17 mouse cellular contexts compared by ENCODE assay signal in genomic region chr12:33411580-33412151, GRCm38 (mm10). TPM values are rescaled to one million over a fixed set of nuclear protein-coding genes. Genes with fewer than 3 reads are reported as not detected.
DNase-seq lines count a peak whose midpoint lies in the region; ATAC-seq and TF ChIP-seq lines count a peak whose summit lies in the region.
"Had no signal": no experiment of that assay in that cellular context is flagged by ENCODE, and none has a peak within 500 bp of the region (broad histone marks: within the 10 kb centered on the region; RNA-seq: fewer than 3 reads in every experiment).

No protein-coding gene starts in this region.

- 43% methylated on average over 6 of the region's 6 CpGs for WGBS in heart, postnatal 0 days
- WGBS in midbrain, postnatal 0 days = 49% methylated on average over 6 of the region's 6 CpGs
- WGBS in midbrain, embryonic 16.5 days = 50% methylated on average over 6 of the region's 6 CpGs

- intact Hi-C loops in heart, postnatal 10 days (cut with DNase I) = loop anchor here (2.0 kb wide), 1 partner anchor 23 kb away; no protein-coding TSS in a partner anchor
- intact Hi-C loops in left cerebral cortex, postnatal 25 days (cut with DNase I) = no loop called here

- peak; percentile 35 for TF ChIP-seq CTCF in heart, postnatal 0 days (IDR thresholded peaks at IDR 0.05; ENCODE audit: low read depth)
- peak; percentile 77 for TF ChIP-seq CTCF in midbrain, postnatal 0 days (IDR thresholded peaks at IDR 0.05)

- H3K27ac ChIP-seq in heart, postnatal 0 days (ENCODE audit: low read depth) = no peak overlapping the region
- no peak overlapping the region for H3K27ac ChIP-seq in midbrain, postnatal 0 days (ENCODE audit: low read depth, low read length)
- H3K27ac ChIP-seq in midbrain, embryonic 16.5 days (ENCODE audit: low read length) = no peak overlapping the region
- H3K27ac ChIP-seq: hindbrain, embryonic 15.5 days; neural tube, embryonic 12.5 days had no signal

- no peak for DNase-seq in heart, postnatal 0 days (ENCODE audit: low spot score)
- DNase-seq in heart, postnatal 10 days = no peak
- DNase-seq in midbrain, postnatal 0 days (ENCODE audit: low spot score) = peak; percentile 35
- no peak for DNase-seq in left cerebral cortex, postnatal 25 days (ENCODE audit: low spot score in 2 of 2)
- no peak for DNase-seq in heart, postnatal 4 days
- no peak for DNase-seq in ovary, postnatal 14 days (ENCODE audit: low spot score)
- DNase-seq: adrenal gland, postnatal 25 days; cerebellum, adult 9-11 months; kidney, postnatal 36 days; left cerebral cortex, postnatal 4 days; lung, postnatal 4 days; right cerebral cortex, postnatal 4 days had no signal

- no peak for ATAC-seq in heart, postnatal 0 days (ENCODE audit: insufficient read depth, low read depth)
- no peak for ATAC-seq in midbrain, postnatal 0 days (ENCODE audit: low FRiP score)
- no peak for ATAC-seq in midbrain, embryonic 16.5 days
- ATAC-seq in hematopoietic stem cell, adult 5-6 weeks (replicated peaks in 1 of 2; ENCODE audit: insufficient read depth in 1 of 2, low FRiP score in 2 of 2, low TSS enrichment in 1 of 2, low read depth in 1 of 2, poor library complexity in 2 of 2, severe bottlenecking in 2 of 2) = peak; percentile 58 to 78; a peak in 3 of 4 replicates

- no peak overlapping the region for H3K4me3 ChIP-seq in heart, postnatal 0 days (ENCODE audit: low read depth, low read length)
- no peak overlapping the region for H3K4me3 ChIP-seq in midbrain, postnatal 0 days (ENCODE audit: low read depth, low read length)
- no peak overlapping the region for H3K4me3 ChIP-seq in midbrain, embryonic 16.5 days (ENCODE audit: low read depth, low read length)
- H3K4me3 ChIP-seq: hindbrain, embryonic 15.5 days; neural tube, embryonic 12.5 days had no signal

- H3K9me3 ChIP-seq in heart, postnatal 0 days (replicated peaks; ENCODE audit: control insufficient read depth, low read length) = no peaks in the 10 kb centered on the region
- H3K9me3 ChIP-seq in midbrain, postnatal 0 days (ENCODE audit: low read length) = no peaks in the 10 kb centered on the region
- no peaks in the 10 kb centered on the region for H3K9me3 ChIP-seq in midbrain, embryonic 16.5 days (replicated peaks; ENCODE audit: control insufficient read depth, low read length, poor library complexity, severe bottlenecking)
- H3K9me3 ChIP-seq: G1E; hindbrain, embryonic 15.5 days; neural tube, embryonic 12.5 days had no signal

- H3K27me3 ChIP-seq in heart, postnatal 0 days (ENCODE audit: control insufficient read depth, insufficient read depth, low read length) = no peaks in the 10 kb centered on the region
- H3K27me3 ChIP-seq in midbrain, postnatal 0 days (ENCODE audit: insufficient read depth, low read length) = no peaks in the 10 kb centered on the region
- H3K27me3 ChIP-seq in midbrain, embryonic 16.5 days (ENCODE audit: control insufficient read depth, insufficient read depth, low read depth, low read length) = no peaks in the 10 kb centered on the region
- H3K27me3 ChIP-seq: hindbrain, embryonic 15.5 days; neural tube, embryonic 12.5 days had no signal

- H3K9ac ChIP-seq in heart, postnatal 0 days (replicated peaks; ENCODE audit: low read depth, low read length) = no peak overlapping the region
- no peak overlapping the region for H3K9ac ChIP-seq in midbrain, postnatal 0 days (replicated peaks; ENCODE audit: low read length, poor library complexity, severe bottlenecking)
- no peak overlapping the region for H3K9ac ChIP-seq in midbrain, embryonic 16.5 days (ENCODE audit: low read depth, low read length)
- H3K9ac ChIP-seq: hindbrain, embryonic 15.5 days; neural tube, embryonic 12.5 days had no signal

- TF ChIP-seq EP300 in heart, postnatal 0 days (IDR thresholded peaks at IDR 0.05; ENCODE audit: low read depth) = no peak

- no peaks in the 10 kb centered on the region for H3K4me1 ChIP-seq in heart, postnatal 0 days (ENCODE audit: control insufficient read depth, insufficient read depth)
- H3K4me1 ChIP-seq in midbrain, postnatal 0 days (ENCODE audit: insufficient read depth, low read length) = no peaks in the 10 kb centered on the region
- no peaks in the 10 kb centered on the region for H3K4me1 ChIP-seq in midbrain, embryonic 16.5 days (ENCODE audit: control insufficient read depth, insufficient read depth, low read length)
- H3K4me1 ChIP-seq: hindbrain, embryonic 15.5 days; neural tube, embryonic 12.5 days had no signal

- no peak overlapping the region for H3K4me2 ChIP-seq in heart, postnatal 0 days (ENCODE audit: low read depth, low read length)
- H3K4me2 ChIP-seq in midbrain, postnatal 0 days (ENCODE audit: low read depth, low read length, poor library complexity, severe bottlenecking) = no peak overlapping the region
- no peak overlapping the region for H3K4me2 ChIP-seq in midbrain, embryonic 16.5 days (ENCODE audit: low read length)
- H3K4me2 ChIP-seq: hindbrain, embryonic 15.5 days; neural tube, embryonic 12.5 days had no signal

- H3K36me3 ChIP-seq in heart, postnatal 0 days (replicated peaks; ENCODE audit: control insufficient read depth, insufficient read depth, low read length) = no peaks in the 10 kb centered on the region
- no peaks in the 10 kb centered on the region for H3K36me3 ChIP-seq in midbrain, postnatal 0 days (ENCODE audit: insufficient read depth, low read length)
- no peaks in the 10 kb centered on the region for H3K36me3 ChIP-seq in midbrain, embryonic 16.5 days (ENCODE audit: control insufficient read depth, insufficient read depth, low read length)
- H3K36me3 ChIP-seq: G1E; hindbrain, embryonic 15.5 days; neural tube, embryonic 12.5 days had no signal

RNA-seq across cellular contexts. Expression of gene Efcab10, which starts 17.0 kb away (rescaled TPM):
- total RNA-seq in heart, postnatal 0 days (2014; rRNA removed; ENCODE audit: low replicate concordance) = not detected in 2 replicates
- 0.73 TPM in 1 of 2 replicates, not detected in the other for polyA plus RNA-seq in heart, postnatal 0 days (2015; fragmentation: Nextera tagmentation; extraction: Ambion mirVana)
- not detected for total RNA-seq in heart, postnatal 10 days (2021)
- 0.76 TPM in 1 of 2 replicates, not detected in the other for total RNA-seq in midbrain, postnatal 0 days (2014; rRNA removed)
- 6.2 and 6.6 TPM in 2 replicates for polyA plus RNA-seq in midbrain, postnatal 0 days (2015; fragmentation: Nextera tagmentation; extraction: Ambion mirVana)
- polyA plus RNA-seq in midbrain, embryonic 16.5 days (2015; fragmentation: Nextera tagmentation; extraction: Ambion mirVana) = 2.7 and 3.0 TPM in 2 replicates
- not detected in 2 replicates for total RNA-seq in hematopoietic stem cell, adult 5-6 weeks (2017)
- 1 to 10 TPM; 2.1 to 2.3 TPM for total RNA-seq in left cerebral cortex, postnatal 25 days (2021)
- total RNA-seq in heart, postnatal 4 days (2021) = not detected
- total RNA-seq: G1E had no signal
- polyA plus RNA-seq: G1E had no signal

RNA-seq across cellular contexts. Expression of gene Twistnb, which starts 17.8 kb away (rescaled TPM):
- total RNA-seq in heart, postnatal 0 days (2014; rRNA removed; ENCODE audit: low replicate concordance) = 7.5 and 24.0 TPM in 2 replicates
- 31.1 and 33.6 TPM in 2 replicates for polyA plus RNA-seq in heart, postnatal 0 days (2015; fragmentation: Nextera tagmentation; extraction: Ambion mirVana)
- total RNA-seq in heart, postnatal 10 days (2021) = 10 to 100 TPM; 11.1 to 12.4 TPM
- total RNA-seq in midbrain, postnatal 0 days (2014; rRNA removed) = 14.6 and 22.4 TPM in 2 replicates
- 60.5 and 65.9 TPM in 2 replicates for polyA plus RNA-seq in midbrain, postnatal 0 days (2015; fragmentation: Nextera tagmentation; extraction: Ambion mirVana)
- polyA plus RNA-seq in midbrain, embryonic 16.5 days (2015; fragmentation: Nextera tagmentation; extraction: Ambion mirVana) = 46.6 and 51.6 TPM in 2 replicates
- total RNA-seq in hematopoietic stem cell, adult 5-6 weeks (2017) = 84.8 and 86.0 TPM in 2 replicates
- total RNA-seq in left cerebral cortex, postnatal 25 days (2021) = 10 to 100 TPM; 11.7 to 12.9 TPM
- total RNA-seq in heart, postnatal 4 days (2021) = 10 to 100 TPM; 14.2 to 14.5 TPM

Comparison
In these comparisons a context has a peak if more than half of its experiments do, and no peak if none do; other contexts are left out.
1. ATAC-seq: peak in hematopoietic stem cell, adult 5-6 weeks (2 of 2); none in heart, postnatal 0 days (single experiment), midbrain, postnatal 0 days (single experiment) and midbrain, embryonic 16.5 days (single experiment).